Mouse (Mus musculus) adrenal gland, postnatal 4 days (tissue): ENCODE results near the gene Glis2. TPM values are rescaled to one million over a fixed set of nuclear protein-coding genes. Genes with fewer than 3 reads are reported as not detected.
"Not testable (repeated sequence)": the region's sequence is repeated elsewhere in the genome, so short reads cannot be mapped to it uniquely, and the experiment has no call there.

ENCODE experiments used
- DNase-seq, 2 experiments: peaks; one replicate each; pipeline ENCODE4 v3.0.0; 2021 to 2022; ENCODE audit warnings: low spot score in 2 of 2, mixed read lengths in 2 of 2
- total RNA-seq, 2 experiments: library from RNA; stranded (reverse); gene quantifications; 2 replicates each; pipeline ENCODE4 v1.2.3; 2021

Glis2 gene
- total RNA-seq, 2 experiments from 2014 or later: 66.0 to 77.7 TPM

DNA sequence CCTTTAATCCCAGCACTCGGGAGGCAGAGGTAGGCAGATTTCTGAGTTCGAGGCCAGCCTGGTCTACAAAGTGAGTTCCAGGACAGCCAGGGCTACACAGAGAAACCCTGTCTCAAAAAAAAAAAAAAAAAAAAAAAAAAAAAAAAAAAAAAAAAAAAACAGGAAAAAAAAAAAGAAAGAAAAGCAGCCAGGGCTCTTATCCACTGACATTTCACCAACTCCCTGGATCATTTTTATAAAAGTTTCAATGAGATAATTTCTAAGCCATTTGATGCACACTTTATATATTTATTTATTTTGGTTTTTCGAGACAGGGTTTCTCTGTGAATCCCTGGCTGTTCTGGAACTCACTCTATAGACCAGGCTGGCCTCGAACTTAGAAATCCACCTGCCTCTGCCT lies 13.3 kb upstream of the Glis2 start:
- DNase-seq: not testable (repeated sequence)

DNA sequence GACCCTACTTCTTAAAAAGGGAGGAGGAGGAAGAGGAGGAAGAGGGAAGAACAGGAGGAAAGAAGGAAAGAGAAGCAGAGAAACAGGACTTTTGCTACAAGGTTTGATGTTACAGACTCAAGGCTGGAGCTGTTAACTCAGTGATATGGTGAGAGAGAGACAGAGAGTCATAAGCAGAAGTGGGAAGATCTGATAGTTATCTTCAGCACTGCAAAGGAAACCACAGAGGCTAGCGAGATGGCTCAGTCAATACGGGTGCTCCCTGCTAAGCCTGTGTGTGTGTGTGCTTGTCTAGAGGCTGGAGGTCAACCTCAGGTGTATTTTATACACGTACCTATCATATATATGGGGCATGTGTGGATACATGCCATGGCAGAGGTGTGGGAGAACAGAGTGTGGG lies 10.7 kb upstream of the Glis2 start:
- DNase-seq: no peak

DNA sequence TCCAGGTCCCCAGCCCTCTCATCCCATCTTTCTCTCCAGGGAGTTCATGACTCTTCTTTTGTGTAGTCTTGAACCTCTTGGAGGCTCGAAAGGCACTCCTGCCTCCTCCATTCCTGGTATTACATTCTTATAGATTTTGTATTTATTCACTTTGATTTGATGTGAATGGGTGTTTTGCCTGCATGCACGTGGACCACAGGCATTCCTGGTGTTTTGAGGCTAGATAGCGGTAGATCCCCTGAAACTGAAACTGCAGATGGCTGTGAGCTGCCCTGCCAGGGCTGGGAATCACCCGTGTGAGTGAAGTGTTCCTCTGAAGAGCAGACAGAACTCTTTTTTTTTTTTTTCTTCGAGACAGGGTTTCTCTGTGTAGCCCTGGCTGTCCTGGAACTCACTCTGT lies 10.1 kb upstream of the Glis2 start:
- DNase-seq: no peak

DNA sequence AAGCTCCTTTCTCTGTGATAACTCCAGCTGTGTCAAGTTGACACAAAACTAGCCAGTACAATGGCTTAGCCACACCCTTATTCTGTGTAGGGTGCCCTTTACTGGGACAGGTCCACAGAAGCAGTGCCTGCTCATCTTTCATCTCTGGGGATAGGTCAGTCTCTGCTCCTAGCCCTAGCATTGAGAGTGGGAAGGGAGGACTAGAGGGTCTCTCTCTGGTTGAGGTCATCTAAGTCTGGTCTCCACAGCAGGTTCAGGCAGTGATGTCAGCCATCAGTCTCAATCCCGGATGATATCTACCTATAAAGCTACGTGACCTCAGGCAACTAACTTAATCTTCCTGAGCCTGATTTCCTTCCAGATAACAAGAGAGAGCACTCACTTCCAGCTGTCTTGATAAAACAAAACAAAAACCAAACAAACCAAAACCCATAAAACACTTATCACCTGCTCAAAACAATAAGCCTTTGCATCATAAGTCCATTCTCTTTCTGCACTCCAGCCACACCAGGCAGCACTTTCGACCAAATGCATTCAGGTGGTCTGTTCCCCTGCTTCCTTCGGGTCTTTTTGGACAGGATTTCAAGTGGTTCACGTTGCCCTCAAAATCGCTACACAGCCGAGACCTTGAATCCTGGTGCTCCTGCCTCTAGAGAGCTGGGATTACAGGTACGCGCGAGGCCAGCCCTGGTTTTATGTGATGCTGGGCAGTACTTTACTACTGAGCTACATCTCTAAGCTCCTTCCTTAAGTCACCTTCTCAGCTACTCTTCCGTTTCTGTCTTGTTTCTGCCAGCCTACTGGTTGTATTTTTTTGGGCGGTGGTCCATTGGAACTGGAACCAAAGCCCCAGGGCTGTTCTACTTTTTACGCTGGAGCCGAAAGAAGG lies 8.6 kb upstream of the Glis2 start:
- no peak for DNase-seq

DNA sequence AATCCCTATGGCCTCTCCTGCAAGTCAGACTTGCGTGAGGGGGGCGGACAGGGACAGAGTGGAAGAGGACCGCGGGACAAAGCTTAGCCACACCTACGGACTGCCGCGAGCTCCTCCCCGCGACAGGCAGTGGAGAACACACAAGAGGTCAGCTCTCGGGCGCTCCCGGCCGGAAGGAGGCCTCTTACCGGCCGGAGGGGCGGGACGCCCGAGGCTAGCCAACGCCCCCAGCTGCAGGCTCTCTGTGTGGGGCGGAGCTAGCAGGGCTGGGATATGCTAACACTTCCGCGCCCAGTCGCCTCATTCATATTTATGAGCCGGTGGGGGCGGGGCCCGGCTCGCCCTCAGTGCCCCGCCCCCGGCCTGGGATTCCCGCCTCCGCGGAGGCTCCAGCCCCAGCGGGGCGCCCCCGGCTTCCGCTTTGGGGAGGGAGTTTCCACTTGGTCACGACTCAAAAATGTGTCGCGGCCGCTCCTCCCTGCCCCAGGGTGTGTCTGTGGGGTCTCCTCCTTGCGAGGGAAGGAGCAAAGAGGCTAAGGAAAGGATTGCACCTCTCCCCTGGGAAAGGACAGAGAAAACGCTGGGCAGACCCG lies 7.9 kb upstream of the Glis2 start:
- DNase-seq: peak; percentile 94

DNA sequence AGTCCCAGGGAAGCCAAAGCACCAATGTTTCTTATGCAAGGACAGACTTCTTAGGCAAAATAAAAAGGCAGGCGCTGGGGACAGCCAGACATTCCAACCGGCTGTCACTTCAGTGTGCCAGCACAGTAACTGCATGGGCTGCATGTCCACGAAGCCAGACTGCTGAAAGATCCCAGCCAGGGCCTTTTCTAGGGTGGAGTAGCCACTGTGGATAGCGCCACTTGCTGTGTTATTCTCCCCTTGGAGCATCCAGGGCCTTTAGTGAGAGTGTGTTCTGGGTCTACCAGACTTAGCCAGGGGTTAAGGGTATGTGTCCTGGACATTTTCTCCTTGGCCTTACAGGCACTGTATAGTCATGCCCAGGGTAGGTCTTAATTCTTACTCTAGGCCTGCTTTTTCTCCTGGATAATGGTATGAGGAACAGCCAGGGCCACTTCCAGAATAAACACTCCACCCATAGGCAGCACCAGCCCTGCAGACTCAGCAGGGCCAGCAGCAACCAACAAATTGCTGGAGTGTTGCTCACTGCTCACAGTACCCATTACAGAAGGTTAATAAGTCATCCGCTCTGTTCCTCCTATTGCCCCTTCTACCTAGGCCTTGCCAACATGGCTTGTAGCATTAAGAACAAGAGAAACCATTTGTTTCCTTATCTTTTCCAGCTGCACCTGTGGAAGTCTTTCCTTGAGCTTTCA lies 6.8 kb upstream of the Glis2 start:
- no peak for DNase-seq

DNA sequence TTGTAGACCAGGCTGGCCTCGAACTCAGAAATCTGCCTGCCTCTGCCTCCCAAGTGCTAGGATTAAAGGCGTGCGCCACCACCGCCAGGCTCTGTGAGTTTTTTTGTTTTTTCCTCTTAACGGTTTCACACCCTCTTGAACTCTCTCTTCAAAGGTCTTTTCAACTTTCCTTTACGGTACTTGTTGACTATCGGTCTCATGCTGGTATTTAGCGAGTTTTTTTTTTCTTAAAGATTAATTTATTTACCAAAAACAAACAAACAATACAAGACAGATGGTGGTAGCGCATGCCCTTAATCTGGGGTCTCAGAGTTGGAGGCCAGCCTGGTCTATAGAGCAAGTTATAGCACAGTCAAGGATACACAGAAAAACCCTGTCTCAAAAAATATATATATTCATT lies 4.3 kb upstream of the Glis2 start:
- DNase-seq: no peak

DNA sequence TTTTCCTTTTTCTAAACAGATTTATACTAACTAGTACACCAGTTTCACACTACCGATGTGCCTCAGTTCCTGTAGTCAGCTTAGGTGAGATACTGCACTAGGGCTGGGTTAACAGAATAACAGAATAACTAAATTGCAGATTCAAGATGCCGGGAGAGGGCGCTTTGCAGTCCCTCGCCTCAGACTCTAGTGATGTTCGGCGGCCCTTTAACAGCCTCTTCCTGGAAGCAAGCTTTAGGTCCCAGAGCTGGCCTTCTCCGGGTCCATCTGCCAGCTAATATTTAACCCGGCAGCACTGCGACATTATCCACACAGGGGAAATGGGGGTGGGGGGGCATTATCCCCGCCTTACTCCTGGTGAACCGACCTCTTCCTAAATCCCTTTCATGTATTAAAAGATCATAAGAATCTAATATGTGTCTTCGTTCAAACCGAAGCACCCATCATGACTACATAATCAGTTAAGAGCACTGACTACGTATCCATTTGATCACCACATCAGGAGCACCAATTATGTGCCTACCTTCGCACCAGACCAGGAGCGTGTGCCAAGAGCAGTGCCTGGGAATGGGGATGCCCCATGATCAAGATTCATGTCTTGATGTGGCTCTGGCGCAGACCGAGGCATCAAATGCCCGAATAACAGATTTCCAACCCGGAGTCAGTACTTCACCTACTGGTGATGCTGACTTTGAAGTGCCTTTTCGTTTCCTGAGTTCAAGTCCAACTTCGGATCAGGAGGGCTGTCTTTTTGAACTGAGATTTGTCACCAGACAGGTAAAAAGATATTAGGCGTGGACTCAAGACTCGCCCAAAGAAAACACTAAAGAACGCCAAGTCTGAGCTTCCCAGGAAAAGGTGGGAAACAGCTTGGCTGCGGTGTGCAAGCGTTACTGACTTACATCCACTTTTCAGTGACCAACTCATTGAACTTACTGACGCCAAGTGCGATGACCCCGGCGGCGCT lies 1.3 kb upstream of the Glis2 start:
- DNase-seq: no peak

DNA sequence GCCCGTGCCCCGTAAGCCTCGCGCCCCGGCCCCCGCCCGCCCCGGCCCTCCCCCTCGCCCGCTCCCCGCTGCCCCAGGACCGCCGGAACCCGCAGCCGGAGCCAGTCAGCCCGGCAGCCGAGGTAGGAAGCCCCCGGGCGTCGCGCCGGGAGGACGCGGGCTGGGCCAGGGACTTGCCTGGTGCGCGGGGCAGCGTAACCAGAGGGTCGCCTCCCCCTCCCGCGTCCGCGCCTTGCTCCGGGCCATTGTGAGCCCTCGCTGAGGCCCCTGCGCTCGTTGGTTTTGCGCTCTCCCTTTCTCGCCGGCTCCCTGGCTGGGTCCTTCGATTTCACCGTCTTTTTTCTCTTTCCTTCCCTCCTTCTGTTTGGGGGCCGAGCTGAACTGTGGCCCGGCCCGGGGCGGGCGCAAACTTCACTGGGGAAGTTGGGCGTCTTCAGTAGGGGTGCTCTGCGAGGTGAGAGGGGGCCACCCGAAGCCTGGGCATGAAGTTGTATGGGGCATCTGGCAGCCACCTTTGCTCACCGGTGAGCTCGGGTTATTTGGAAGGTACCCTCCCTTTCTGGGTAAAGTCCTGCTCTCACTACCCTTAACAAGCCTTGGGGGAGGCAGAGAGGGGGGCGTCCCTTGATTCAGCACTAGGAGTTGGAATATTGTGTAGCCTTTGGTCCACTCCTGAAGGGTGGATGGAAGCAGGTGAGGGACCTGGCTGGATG lies 457 bp downstream of the Glis2 start:
- no peak for DNase-seq

DNA sequence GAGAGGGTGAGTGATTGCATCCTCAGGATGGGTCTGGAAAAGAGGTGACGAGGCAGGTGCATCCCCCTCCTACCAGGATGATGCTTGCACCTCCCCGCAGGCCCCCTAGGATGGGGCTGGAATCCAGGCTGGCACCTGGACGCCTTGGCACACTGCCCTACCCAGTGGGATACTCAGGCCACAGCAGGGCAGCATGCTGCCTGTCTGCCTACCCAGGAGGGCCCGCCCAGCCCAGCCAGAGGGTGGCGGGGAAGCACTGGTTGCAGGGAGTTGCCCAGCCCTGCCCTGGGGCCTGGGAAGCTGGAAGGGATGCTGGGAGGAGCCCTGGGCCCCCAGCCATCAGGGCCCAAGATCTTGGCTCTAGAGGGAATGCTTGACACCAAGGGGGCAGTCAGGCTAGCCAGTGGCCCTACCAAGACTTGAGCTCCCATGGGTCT lies 1.0 kb downstream of the Glis2 start:
- DNase-seq: no peak

DNA sequence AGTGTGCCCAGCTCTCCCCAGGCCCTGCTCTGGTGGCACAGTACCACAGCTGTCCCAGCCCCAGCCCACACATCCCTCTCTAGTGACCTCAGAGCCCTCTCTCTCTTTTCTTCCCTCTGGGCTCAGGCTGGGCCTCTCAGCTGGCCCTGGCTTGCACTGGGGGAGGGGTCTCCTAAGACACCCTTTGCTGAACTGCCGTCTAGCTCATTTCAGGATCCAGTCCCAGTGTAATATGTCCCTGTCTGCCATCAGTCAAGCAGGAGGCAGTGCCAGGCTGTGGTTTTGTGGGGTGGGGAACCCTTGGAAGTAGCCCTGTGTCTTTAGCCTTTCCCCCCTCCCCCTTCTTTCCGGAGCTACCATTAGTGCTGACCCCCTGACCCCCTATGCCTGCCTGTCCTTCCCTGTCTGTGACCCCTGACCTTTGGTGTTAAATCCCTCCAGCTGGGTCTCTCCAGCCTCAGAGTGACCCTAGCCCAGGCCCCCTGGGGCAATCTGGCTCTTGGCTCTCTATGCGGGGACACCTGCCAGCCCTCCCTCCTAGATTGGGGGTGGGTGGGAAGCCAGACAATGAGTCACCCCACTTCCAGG lies 1.7 kb downstream of the Glis2 start:
- no peak for DNase-seq

DNA sequence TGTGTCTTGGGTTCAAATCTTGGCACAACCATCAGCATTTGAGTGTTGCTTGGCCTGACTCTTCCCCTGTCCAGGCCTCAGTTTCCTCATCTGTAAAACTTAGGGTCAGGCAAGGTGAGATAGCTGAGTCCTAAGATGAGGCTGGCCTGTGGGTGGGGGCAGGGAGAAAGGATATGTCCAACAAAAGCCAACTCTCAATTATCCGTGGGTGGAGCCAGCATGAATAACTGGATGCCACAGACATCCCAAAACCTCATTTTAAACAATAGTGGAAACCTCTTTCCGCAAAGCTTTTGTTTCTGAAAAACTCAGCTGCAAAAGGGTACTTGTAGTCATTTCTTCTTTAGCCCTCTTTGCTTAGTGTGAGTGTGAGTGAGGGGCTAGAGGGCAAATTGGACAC lies 2.3 kb downstream of the Glis2 start:
- no peak for DNase-seq

DNA sequence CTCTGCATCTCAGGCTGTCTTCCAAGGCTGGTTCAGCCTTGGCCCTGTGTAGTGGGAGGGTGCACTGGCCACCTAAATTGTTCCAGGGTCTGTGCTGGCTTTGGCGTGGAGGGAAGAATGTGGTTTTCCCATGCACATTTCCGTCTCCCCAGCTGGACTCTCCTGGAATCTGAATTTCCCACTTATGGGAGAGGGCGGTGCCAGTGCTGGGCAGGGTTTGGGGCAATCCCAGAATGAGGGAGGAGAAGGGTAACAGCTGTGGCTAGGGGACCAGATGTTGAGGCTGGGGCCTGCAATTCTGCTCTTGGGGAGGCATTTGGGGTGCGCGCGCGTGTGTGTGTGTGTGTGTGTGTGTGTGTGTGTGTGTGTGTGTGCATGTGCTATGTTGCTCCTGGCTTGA lies 2.8 kb downstream of the Glis2 start:
- no peak for DNase-seq

DNA sequence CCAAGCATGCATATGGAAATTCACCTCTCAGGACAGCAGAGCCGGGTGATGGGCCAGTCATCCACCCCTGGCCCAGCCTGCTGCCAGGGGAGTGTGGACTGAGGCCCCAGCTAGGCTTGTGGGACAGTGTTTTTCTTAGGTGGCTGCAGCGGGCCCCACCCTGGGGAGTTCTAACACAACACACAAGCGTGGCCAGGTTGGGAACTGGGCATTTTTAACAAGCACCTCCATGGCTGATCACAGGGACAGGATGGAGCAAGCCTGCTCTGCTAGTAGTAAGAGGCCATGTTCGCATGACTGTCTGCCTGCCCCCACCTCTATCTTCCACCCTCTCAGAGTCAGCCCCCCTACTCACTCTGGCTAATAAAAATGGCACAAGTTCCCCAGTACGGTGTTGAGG lies 3.5 kb downstream of the Glis2 start:
- no peak for DNase-seq

DNA sequence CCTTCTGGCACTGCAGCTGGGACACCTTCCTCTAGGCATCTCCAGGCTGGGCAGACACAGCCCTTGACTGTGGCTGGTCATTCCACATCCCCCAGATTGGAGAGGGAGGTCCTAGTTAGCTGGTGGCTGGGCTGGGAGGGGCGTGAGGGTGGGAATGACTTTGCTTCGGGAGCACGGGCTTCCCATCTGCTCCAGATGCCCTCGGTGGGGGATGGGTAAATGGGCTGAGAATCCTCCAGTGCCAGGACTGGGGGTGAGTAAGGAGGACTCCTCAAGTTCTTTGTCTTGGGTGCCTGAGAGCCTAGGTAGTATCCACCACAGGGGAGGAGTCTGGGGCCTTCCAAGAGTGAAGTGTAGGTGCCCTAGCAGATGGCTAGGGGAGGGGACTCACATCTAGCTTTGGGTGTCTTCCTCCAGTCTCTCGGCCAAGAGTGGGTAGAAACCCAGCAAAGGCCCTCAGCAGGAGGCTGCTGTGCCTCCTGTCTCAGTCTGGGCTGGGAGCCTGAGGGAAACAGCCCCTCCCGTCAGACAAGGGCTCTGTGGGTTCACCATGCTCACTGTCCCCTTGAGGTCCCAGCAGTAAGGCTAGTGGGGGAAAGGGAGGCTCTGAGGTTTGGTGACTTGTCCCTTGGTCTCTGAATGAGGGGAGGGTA lies 4.5 kb downstream of the Glis2 start:
- no peak for DNase-seq

DNA sequence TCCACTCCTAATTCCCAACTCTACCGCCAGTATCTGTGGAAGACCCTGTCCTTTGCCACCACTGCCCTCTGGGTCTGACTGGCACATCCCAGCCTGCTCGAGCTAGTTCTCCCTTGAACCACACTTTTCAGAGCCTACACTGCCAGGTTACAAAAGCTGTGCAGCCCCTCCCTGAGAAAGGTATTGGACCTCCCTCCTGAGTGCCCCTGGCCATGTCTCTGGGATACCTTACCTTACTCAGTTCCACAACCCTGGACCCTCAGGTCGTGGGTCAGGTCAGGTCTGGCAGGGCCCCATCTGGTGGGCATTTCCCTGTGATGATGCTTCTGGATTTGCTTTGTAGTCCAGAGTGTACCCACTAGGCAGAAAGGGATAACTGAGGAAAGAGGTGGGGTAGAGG lies 5.1 kb downstream of the Glis2 start:
- DNase-seq: no peak

DNA sequence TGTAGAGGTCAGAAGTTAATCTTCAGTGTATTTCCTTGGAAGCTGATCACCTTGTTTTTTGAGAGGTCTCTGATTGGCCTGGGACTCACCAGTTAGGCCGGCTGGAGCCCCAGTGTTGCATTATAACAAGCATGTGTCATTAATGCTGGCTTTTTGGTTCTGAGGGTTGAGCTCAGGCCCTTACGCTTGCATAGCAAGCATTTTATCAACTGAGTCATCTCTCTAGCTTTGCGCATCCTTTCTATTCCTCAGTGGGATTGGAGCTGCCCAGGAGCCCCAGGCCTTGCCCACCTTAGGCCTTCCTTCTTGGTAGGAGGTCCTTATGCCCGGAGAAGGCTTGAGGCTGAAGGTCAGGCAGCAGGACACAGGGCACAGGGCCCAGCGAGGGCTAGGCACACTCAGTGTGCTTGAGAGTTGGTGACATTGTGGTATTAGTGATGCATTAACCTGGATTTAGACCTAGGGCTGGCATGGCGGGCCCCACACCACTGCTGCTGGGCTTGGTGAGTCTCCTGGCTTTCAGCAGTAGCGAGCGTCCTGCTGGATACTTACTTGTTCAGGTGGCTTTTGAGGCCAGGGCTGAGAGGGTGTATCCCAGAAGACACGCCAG lies 6.3 kb downstream of the Glis2 start:
- DNase-seq: no peak

DNA sequence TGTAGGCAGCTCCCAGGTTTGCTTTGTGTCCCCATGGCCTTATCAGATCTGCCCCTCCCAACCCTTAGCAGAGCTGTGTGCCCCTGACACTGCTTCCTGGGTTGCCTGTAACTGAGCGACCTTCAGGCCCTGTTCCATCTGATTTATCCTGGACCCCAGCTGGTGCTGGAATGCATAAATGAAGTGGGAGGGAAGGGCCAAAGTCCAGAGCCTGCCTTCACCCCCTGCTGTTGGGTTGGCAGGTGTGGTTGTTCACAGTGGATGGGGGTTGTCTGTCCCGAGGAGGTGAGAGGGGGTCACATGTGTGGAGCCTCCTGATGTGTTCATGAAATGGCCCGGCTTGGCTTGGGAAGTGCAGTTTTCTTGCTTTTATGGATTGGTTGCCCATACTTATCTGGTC lies 7.7 kb downstream of the Glis2 start:
- no peak for DNase-seq
